Mouse (Mus musculus) megakaryocyte, embryonic 14.5 days (primary cell): ENCODE data around the gene Comtd1. TPM values are rescaled to one million over a fixed set of nuclear protein-coding genes. Genes with fewer than 3 reads are reported as not detected.

Experiments used
- H3K27me3 ChIP-seq: replicated peaks from 2 replicates; pipeline ENCODE3; 2012; ENCODE audit warnings: inconsistent platforms
- H3K36me3 ChIP-seq: replicated peaks from 2 replicates; pipeline ENCODE3; 2012; ENCODE audit warnings: low read length, inconsistent platforms, mixed read lengths
- H3K4me1 ChIP-seq: 2 replicates; pipeline ENCODE4 v1.6.1; 2012; ENCODE audit warnings: inconsistent platforms
- H3K4me3 ChIP-seq: replicated peaks from 2 replicates; pipeline ENCODE3; 2012; ENCODE audit warnings: moderate library complexity, mild to moderate bottlenecking, inconsistent platforms
- H3K9me3 ChIP-seq: 2 replicates; pipeline ENCODE4 v1.6.1; 2012; ENCODE audit warnings: inconsistent platforms
- FLI1 ChIP-seq: IDR thresholded peaks from 2 replicates; pipeline ENCODE4 v1.6.1; 2012; ENCODE audit warnings: low read length, inconsistent platforms, mixed read lengths
- GATA1 ChIP-seq: IDR thresholded peaks from 3 replicates; pipeline ENCODE4 v1.6.1; 2012; ENCODE audit warnings: mixed read lengths, low read length, inconsistent platforms, borderline replicate concordance
- polyA plus RNA-seq: library from polyadenylated mRNA; stranded (reverse); fragments of >175 nt; gene quantifications from 2 replicates; pipeline ENCODE4 v1.2.3, GENCODE M21; 2012; ENCODE audit warnings: low replicate concordance; ENCODE audit not compliant: insufficient read depth

The Comtd1 gene
- polyA plus RNA-seq, 1 experiment, result 44.1 TPM

DNA sequence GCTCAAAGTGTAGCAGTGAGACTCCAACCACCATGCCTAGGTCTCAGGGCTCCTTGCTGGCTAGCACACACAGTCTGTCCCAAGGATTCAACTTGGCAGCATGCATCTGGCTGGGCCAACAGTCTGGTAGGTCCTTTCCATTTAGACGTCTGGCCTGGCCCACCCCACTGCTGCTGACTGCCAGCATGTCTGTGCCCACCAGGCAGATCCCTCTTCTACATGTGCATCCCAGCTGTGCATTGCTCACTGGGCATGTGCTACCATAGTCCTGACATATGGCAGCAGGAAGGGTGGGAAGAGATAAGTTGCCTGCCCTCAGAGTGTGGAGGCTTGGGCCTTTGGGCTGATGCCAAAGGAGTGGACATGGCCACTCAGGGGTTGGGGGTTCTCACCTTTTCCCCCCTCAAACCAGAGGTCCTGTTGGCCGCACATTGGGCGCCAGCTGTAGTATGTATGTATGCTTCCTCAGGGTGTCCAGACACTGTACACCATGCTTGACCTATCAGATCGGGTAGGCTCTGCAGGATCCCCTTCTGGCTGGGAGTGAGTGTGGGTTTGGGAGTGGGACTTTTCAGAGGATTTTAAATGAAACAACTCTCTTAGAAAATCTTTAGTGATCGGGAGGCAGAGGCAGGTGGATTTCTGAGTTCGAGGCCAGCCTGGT lies 46.1 kb downstream of the Comtd1 start:
- Histone ChIP-seq H3K27me3 (no peaks in the 10 kb centered on the region), H3K4me1 (peaks cover 17% of the 10 kb centered on the region), H3K9me3 (no peaks in the 10 kb centered on the region), H3K36me3 (peaks cover 7% of the 10 kb centered on the region), H3K4me3 (peak overlapping the region; percentile 9)
- TF ChIP-seq GATA1 (no peak), FLI1 (no peak)

DNA sequence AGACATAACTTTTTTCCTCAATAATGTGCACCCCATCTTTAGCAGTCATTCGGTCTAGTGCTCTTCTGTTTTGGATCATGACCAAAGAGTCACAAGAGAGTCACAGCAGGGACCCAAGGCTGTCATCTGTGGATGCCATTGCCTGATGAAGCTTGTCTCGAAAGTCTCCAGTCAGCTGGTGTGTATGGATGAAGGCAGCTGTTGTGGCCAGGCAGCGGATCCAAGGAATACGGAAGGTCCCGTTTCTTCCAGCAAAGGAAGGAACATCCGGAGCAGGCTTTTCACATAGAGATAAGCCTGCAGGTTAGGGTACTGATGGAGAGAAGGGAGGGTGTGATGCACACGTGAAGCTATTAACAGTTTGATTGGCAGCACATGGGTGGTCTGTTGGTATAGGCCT lies 47.2 kb downstream of the Comtd1 start:
- no peaks in the 10 kb centered on the region for H3K9me3 ChIP-seq
- H3K27me3 ChIP-seq, result no peaks in the 10 kb centered on the region
- TF ChIP-seq GATA1 (no peak), FLI1 (no peak)

GRCm38 (mm10) chr14:21800641-21801040 lies 48.1 kb downstream of the Comtd1 start:
- no peak for TF ChIP-seq FLI1
- TF ChIP-seq GATA1, result no peak
- H3K9me3 ChIP-seq, result no peaks in the 10 kb centered on the region
- no peaks in the 10 kb centered on the region for H3K27me3 ChIP-seq

More for the DNA sequence above, 47.2 kb downstream of the Comtd1 start:
- Histone ChIP-seq H3K4me3 (no peak overlapping the region), H3K4me1 (peaks cover 9% of the 10 kb centered on the region), H3K36me3 (peaks cover 7% of the 10 kb centered on the region)

More at GRCm38 (mm10) chr14:21800641-21801040, 48.1 kb downstream of the Comtd1 start:
- peaks cover 7% of the 10 kb centered on the region for H3K36me3 ChIP-seq
- H3K4me1 ChIP-seq, result peaks cover 6% of the 10 kb centered on the region
- H3K4me3 ChIP-seq, result no peak overlapping the region

Other genes starting within 250 kb of the Comtd1 start
- not detected in 2 replicates for gene Dupd1, start 134.4 kb downstream of the Comtd1 start, polyA plus RNA-seq
- gene Samd8, start 98.4 kb downstream of the Comtd1 start, polyA plus RNA-seq, result 1.7 and 4.1 TPM in 2 replicates
- 0.25 TPM in 1 of 2 replicates, not detected in the other for gene Dusp13, start 97.8 kb downstream of the Comtd1 start, polyA plus RNA-seq
- gene Vdac2, start 23.7 kb downstream of the Comtd1 start, polyA plus RNA-seq, result 103 and 334 TPM in 2 replicates
- 0.77 and 1.3 TPM in 2 replicates for gene Zfp503, start 140.6 kb upstream of the Comtd1 start, polyA plus RNA-seq
- gene Lrmda, start 170.7 kb upstream of the Comtd1 start, polyA plus RNA-seq, result 7.1 and 12.7 TPM in 2 replicates